Mouse (Mus musculus) bone marrow, adult 2 months (tissue): ENCODE data around the gene Gm26602. TPM values are rescaled to one million over a fixed set of nuclear protein-coding genes. Genes with fewer than 3 reads are reported as not detected.

Experiments
- H3K27ac ChIP-seq: fragments of 200-500 bp; 2 replicates; pipeline ENCODE4 v1.5.1; 2012; ENCODE audit warnings: low read depth, mild to moderate bottlenecking, control low read depth, inconsistent platforms, low read length; ENCODE audit not compliant: control insufficient read depth, poor library complexity, insufficient read depth
- H3K4me1 ChIP-seq: fragments of 200-500 bp; 2 replicates; pipeline ENCODE4 v1.6.1; 2011; ENCODE audit warnings: low read length; ENCODE audit not compliant: control insufficient read depth, insufficient read depth
- H3K4me3 ChIP-seq: fragments of 200-500 bp; replicated peaks from 2 replicates; pipeline ENCODE3; 2011; ENCODE audit warnings: mild to moderate bottlenecking, low read depth, low read length, control low read depth; ENCODE audit not compliant: control insufficient read depth
- CTCF ChIP-seq: fragments of 200-500 bp; IDR thresholded peaks from 2 replicates; pipeline ENCODE4 v1.5.1; 2011; ENCODE audit warnings: low read length, control low read depth; ENCODE audit not compliant: control insufficient read depth, insufficient read depth
- POLR2A ChIP-seq: fragments of 200-500 bp; IDR thresholded peaks from 2 replicates; pipeline ENCODE4 v1.6.1; 2011; ENCODE audit warnings: low read depth, mild to moderate bottlenecking, control low read depth, low read length, borderline replicate concordance; ENCODE audit not compliant: control insufficient read depth
- WGBS: fragments of 180-500 bp; shearing (Covaris S2); methylation state at CpG from one replicate; pipeline ENCODE4 v1.1.7; 2018; 5-methylcytosine and 5-hydroxymethylcytosine counted together
- polyA plus RNA-seq: library from polyadenylated mRNA; stranded (reverse); fragments of >200 nt; gene quantifications from 2 replicates; pipeline ENCODE4 v1.2.4, GENCODE M21; 2011; ENCODE audit warnings: low replicate concordance; ENCODE audit not compliant: missing spikeins, insufficient read depth, insufficient read length

The Gm26602 gene
- polyA plus RNA-seq, 1 experiment, result not detected

DNA sequence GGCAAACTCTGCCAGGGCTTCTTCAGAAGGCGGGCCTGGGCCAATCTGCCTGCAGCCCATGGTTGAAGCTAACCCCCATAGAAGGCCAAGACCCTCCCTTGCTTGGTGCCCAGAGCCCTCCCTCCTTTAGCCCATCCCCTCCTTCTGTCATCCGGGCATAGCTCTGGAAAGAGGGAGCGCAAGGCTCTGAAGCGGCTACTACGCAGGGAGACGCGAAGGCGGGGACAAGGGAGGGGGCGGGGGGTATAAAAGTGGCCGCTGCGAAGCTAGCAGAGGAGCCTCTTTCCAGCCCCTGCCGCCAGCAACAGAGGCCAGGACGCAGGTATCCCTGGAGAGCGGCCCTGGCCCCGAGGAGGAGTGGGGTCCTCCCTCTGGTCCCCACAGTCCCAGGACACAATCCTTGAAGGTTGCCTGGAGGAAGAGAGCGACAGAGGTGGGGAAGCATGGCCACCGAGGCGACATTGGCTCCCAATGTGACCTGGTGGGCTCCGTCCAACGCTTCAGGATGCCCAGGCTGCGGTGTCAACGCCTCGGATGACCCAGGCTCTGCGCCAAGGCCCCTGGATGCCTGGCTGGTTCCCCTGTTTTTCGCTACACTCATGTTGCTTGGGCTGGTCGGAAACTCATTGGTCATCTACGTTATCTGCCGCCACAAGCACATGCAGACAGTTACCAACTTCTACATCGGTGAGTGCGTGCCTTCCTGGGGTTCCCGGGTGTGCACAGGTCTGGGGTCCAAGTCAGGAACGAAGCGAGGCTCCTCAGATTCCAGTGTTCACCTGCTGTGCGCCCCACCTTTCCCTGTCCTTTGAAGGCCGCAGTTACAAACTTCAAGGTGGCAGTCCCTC is 7.8 kb downstream of the Gm26602 start:
- Histone ChIP-seq H3K4me3 (no peak overlapping the region), H3K27ac (no peak overlapping the region), H3K4me1 (peaks cover 5% of the 10 kb centered on the region)
- TF ChIP-seq POLR2A (no peak), CTCF (no peak)
- WGBS, result 55% methylated on average over 35 of the region's 35 CpGs

DNA sequence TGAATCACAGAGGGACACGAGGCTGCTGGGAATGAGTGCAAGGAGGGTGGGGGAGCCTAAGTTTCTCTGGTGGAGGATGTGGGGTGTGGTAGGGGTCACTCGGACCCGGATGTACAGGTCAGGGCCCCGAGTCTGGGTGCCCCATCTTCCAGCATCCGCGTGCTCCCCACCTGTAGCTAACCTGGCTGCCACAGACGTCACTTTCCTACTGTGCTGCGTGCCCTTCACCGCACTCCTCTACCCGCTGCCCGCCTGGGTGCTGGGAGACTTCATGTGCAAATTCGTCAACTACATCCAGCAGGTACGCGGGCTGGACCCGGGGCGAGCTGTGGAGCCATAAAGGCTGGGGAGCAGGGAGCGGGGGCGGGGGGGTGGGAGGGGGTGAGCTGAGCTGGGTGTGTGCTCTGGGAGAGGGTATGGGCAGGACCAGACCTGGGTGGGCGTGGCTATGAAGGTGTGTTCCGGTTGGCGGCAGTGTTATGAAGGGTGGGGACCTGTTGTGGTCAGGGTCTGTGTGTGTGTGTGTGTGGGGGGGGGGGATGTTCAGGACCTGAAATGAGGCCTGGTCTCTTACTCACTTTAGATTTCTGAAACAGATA is 8.7 kb downstream of the Gm26602 start:
- H3K27ac ChIP-seq, result no peak overlapping the region
- TF ChIP-seq POLR2A (no peak), CTCF (no peak)
- H3K4me1 ChIP-seq, result peaks cover 5% of the 10 kb centered on the region
- 43% methylated on average over 21 of the region's 21 CpGs for WGBS
- H3K4me3 ChIP-seq, result no peak overlapping the region

DNA sequence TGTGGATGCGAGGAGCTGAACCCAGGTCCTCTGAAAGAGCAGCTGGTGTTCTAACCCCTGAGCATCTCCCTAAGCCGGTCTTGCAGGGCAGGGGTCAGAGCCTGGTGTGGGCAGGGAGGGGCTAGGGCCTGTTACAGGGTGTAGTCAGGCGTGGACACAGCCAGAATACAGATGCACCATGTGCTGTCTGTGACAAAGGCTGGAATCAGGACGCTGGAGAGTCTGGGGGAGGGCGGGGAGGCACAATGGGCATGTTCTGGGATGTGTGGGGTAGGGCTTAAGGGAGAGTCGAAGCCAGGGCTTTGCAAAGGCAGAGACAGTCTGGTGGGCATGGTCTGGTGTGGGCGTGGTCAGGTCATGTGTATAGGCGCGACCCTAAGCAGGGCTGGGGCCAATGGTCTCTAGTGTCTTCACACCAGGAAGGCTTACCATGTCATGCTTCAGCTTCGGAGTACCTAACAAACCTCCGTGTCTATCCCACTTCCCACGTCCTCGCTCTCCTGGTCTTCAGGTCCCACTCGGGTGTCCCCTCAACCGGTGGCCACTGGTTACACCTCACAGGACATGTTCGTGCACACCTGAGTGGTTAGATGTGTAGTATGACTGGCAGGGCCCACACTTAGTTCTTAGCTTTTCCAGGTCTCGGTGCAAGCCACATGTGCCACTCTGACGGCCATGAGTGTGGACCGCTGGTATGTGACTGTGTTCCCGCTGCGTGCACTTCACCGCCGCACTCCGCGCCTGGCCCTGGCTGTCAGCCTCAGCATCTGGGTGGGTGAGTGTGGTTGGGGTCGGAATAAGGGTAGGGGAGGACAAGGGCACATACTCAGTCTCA is 9.6 kb downstream of the Gm26602 start:
- Histone ChIP-seq H3K4me3 (no peak overlapping the region), H3K4me1 (peaks cover 5% of the 10 kb centered on the region), H3K27ac (no peak overlapping the region)
- 56% methylated on average over 26 of the region's 26 CpGs for WGBS
- no peak for TF ChIP-seq CTCF
- no peak for TF ChIP-seq POLR2A

DNA sequence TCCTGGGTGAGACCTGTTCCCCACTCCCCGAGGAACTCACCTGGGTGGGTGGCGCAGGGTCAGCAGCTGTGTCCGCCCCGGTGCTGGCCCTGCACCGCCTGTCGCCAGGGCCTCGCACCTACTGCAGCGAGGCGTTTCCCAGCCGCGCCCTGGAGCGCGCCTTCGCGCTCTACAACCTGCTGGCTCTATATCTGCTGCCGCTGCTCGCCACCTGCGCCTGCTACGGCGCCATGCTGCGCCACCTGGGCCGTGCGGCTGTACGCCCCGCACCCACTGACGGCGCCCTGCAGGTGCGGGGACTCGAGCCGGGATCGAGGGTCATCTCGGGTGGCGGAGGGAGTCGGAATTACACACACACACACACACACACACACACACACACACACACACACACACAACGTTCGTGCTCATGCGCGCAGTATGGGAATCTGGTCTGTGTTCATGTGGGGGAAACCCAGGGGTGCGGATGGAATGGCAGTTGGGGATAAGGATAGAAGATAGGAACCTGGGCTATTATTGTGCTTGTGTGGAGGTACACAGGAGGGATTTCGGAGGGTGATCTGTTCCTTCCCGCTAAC is 10.4 kb downstream of the Gm26602 start, which contains the start of gene R3hdm4:
R3hdm4 (minus strand) TSS at position 251 of the 578 bp plus-strand sequence.
- Histone ChIP-seq H3K4me3 (no peak within 1 kb of the TSS), H3K27ac (no peak within 1 kb of the TSS), H3K4me1 (peaks cover 3% of the 10 kb centered on the region; the same call in 1 of the 2 replicates)
- 14% methylated on average over 41 of the region's 41 CpGs for WGBS
- TF ChIP-seq POLR2A (no peak), CTCF (no peak)

DNA sequence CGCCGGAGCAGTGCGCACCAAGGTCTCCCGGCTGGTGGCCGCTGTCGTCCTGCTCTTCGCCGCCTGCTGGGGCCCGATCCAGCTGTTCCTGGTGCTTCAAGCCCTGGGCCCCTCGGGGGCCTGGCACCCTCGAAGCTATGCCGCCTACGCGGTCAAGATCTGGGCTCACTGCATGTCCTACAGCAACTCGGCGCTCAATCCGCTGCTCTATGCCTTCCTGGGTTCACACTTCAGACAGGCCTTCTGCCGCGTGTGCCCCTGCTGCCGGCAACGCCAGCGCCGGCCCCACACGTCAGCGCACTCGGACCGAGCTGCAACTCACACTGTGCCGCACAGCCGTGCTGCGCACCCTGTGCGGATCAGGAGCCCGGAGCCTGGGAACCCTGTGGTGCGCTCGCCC is 10.9 kb downstream of the Gm26602 start:
- no peak for TF ChIP-seq CTCF
- Histone ChIP-seq H3K4me3 (no peak overlapping the region), H3K4me1 (peaks cover 3% of the 10 kb centered on the region; the same call in 1 of the 2 replicates), H3K27ac (no peak overlapping the region)
- 23% methylated on average over 34 of the region's 34 CpGs for WGBS

DNA sequence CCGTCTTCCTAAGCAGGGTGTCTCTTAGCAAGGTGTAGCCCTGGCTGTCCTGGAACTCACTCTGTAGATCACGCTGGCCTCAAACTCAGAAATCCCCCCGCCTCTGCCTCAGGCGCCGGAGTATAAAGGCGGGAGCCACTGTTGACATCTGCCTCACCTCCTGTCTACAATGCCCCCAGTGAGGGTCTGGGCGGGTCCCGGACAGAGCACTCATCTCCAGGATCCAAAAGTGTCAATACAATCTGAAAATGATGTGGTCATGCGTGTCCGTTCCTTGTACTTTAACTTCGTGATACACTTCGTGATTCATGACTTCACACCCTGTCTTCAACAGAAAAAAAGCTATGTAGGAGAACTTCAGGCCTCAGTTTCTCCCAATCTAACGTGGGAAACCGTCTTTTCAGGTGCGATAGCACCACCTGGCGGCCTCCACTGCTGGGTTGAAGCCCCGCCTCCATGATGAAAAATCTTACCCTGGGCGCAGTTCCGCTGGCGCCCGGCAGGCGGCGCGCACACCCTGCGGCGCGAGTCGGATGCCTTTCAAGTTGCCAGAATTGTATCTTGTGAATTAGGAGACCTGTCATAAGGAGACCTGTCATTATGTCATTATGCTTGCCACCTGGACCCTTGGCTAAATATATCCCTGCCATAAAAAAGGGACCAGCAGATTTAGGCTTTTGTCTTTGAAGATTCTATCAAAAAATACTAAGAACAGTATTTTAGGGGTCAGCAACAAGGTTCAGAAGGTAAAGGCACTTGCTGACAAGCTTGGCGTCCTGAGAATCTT is 14.5 kb downstream of the Gm26602 start:
- H3K4me3 ChIP-seq, result no peak overlapping the region
- TF ChIP-seq POLR2A (peak; percentile 12; the same call in 1 of the 2 replicates), CTCF (peak; percentile 99)
- 21% methylated on average over 29 of the region's 29 CpGs for WGBS
- H3K4me1 ChIP-seq, result peaks cover 3% of the 10 kb centered on the region; the same call in 1 of the 2 replicates
- no peak overlapping the region for H3K27ac ChIP-seq

DNA sequence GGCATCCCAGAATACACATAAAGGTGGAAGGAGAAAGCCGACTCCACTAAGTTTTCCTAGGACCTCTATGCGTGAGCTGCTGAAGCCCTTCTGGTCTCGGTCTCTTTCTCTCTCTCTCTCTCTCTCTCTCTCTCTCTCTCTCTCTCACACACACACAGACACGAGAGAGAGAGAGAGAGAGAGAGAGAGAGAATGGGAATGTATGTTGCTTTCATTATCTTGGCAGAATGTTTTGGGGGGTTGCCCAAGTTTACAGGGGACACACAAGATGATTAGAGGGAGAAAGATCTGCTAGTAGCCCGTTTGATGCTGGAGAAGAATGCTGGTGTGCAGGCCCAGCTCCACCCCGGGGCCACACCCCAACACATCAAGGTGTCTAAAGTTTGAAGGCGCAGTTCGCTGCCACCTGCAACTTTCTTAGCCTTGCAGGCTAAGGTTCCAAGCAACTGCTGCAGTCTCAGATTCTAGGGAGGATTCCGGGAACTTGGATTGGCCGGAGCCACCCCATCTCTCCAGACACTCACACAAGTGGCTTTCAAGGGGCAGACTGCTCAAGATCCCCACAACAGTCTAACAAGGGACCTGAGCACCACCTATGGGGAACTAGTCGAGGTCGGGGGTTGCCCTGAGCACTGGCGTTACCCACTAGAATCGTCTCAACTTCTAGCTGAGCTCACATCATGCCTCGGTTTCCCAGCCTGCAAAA is 15.3 kb downstream of the Gm26602 start:
- 5% methylated on average over 15 of the region's 15 CpGs for WGBS
- peak overlapping the region; percentile 82 for H3K4me3 ChIP-seq
- TF ChIP-seq POLR2A, result no peak
- TF ChIP-seq CTCF, result no peak
- peak overlapping the region; percentile 89 for H3K27ac ChIP-seq
- H3K4me1 ChIP-seq, result peaks cover 1% of the 10 kb centered on the region; the same call in 1 of the 2 replicates
